Mouse (Mus musculus): Measurements from ENCODE around the gene C1qtnf7. TPM values are rescaled to one million over a fixed set of nuclear protein-coding genes. Genes with fewer than 3 reads are reported as not detected.

C1qtnf7 gene
- polyA plus RNA-seq, 1 experiment from 2014 or later = 0.26 TPM

GRCm38 (mm10) chr5:43517313-43517712 is 2.0 kb downstream of the C1qtnf7 start:
- DNase-seq (ENCODE audit: extremely low spot score, low spot score) = no peak
- no peaks in the 10 kb centered on the region for H3K27me3 ChIP-seq (ENCODE audit: poor library complexity, severe bottlenecking)
- H3K4me3 ChIP-seq = no peak overlapping the region
- no peaks in the 10 kb centered on the region for H3K9me3 ChIP-seq
- WGBS = 93% methylated on average over 13 of the region's 13 CpGs
- no peak overlapping the region for H3K27ac ChIP-seq
- no peaks in the 10 kb centered on the region for H3K36me3 ChIP-seq (replicated peaks)
- no peaks in the 10 kb centered on the region for H3K4me1 ChIP-seq

GRCm38 (mm10) chr5:43519905-43520304 is 4.6 kb downstream of the C1qtnf7 start:
- DNase-seq (ENCODE audit: extremely low spot score, low spot score) = no peak
- H3K27me3 ChIP-seq (ENCODE audit: poor library complexity, severe bottlenecking) = no peaks in the 10 kb centered on the region
- H3K36me3 ChIP-seq (replicated peaks) = no peaks in the 10 kb centered on the region
- 92% methylated on average over 2 of the region's 2 CpGs for WGBS
- H3K4me1 ChIP-seq = no peaks in the 10 kb centered on the region
- H3K27ac ChIP-seq = no peak overlapping the region
- no peaks in the 10 kb centered on the region for H3K9me3 ChIP-seq
- H3K4me3 ChIP-seq = no peak overlapping the region

GRCm38 (mm10) chr5:43521369-43521768 is 6.0 kb downstream of the C1qtnf7 start:
- H3K27ac ChIP-seq = no peak overlapping the region
- no peak for DNase-seq (ENCODE audit: extremely low spot score, low spot score)
- H3K9me3 ChIP-seq = no peaks in the 10 kb centered on the region
- no peaks in the 10 kb centered on the region for H3K36me3 ChIP-seq (replicated peaks)
- no peak overlapping the region for H3K4me3 ChIP-seq
- 80% methylated on average over 7 of the region's 7 CpGs for WGBS
- H3K4me1 ChIP-seq = no peaks in the 10 kb centered on the region
- H3K27me3 ChIP-seq (ENCODE audit: poor library complexity, severe bottlenecking) = no peaks in the 10 kb centered on the region

- H3K27me3 ChIP-seq (ENCODE audit: poor library complexity, severe bottlenecking) = no peaks in the 10 kb centered on the region
- WGBS = 91% methylated on average over 1 of the region's 1 CpGs
- no peaks in the 10 kb centered on the region for H3K36me3 ChIP-seq (replicated peaks)
- no peaks in the 10 kb centered on the region for H3K4me1 ChIP-seq
- H3K27ac ChIP-seq = no peak overlapping the region
- DNase-seq (ENCODE audit: extremely low spot score, low spot score) = no peak
- no peaks in the 10 kb centered on the region for H3K9me3 ChIP-seq
- H3K4me3 ChIP-seq = no peak overlapping the region
These were observed 7.5 kb downstream of the C1qtnf7 start for GRCm38 (mm10) chr5:43522866-43523265.

- WGBS = 80% methylated on average over 6 of the region's 6 CpGs
- H3K4me1 ChIP-seq = no peaks in the 10 kb centered on the region
- no peak for DNase-seq (ENCODE audit: extremely low spot score, low spot score)
- no peaks in the 10 kb centered on the region for H3K27me3 ChIP-seq (ENCODE audit: poor library complexity, severe bottlenecking)
- H3K27ac ChIP-seq = no peak overlapping the region
- H3K9me3 ChIP-seq = no peaks in the 10 kb centered on the region
- no peak overlapping the region for H3K4me3 ChIP-seq
- no peaks in the 10 kb centered on the region for H3K36me3 ChIP-seq (replicated peaks)
These were observed 11.7 kb downstream of the C1qtnf7 start for GRCm38 (mm10) chr5:43526874-43527584.

- H3K27me3 ChIP-seq (ENCODE audit: poor library complexity, severe bottlenecking) = no peaks in the 10 kb centered on the region
- no peaks in the 10 kb centered on the region for H3K4me1 ChIP-seq
- DNase-seq (ENCODE audit: extremely low spot score, low spot score) = no peak
- no peaks in the 10 kb centered on the region for H3K9me3 ChIP-seq
- no peak overlapping the region for H3K27ac ChIP-seq
- H3K36me3 ChIP-seq (replicated peaks) = no peaks in the 10 kb centered on the region
- 95% methylated on average over 3 of the region's 3 CpGs for WGBS
- H3K4me3 ChIP-seq = no peak overlapping the region
These were observed 14.8 kb downstream of the C1qtnf7 start for GRCm38 (mm10) chr5:43530186-43530585.

GRCm38 (mm10) chr5:43530886-43531285 is 15.5 kb downstream of the C1qtnf7 start:
- Histone ChIP-seq H3K36me3 (replicated peaks) (no peaks in the 10 kb centered on the region), H3K4me1 (no peaks in the 10 kb centered on the region), H3K4me3 (no peak overlapping the region), H3K27ac (no peak overlapping the region), H3K27me3 (ENCODE audit: poor library complexity, severe bottlenecking) (no peaks in the 10 kb centered on the region), H3K9me3 (no peaks in the 10 kb centered on the region)
- no peak for DNase-seq (ENCODE audit: extremely low spot score, low spot score)
- WGBS = 81% methylated on average over 1 of the region's 1 CpGs

GRCm38 (mm10) chr5:43538322-43539167 is 23.2 kb downstream of the C1qtnf7 start:
- Histone ChIP-seq H3K27ac (no peak overlapping the region), H3K4me1 (0 out of 2 replicates have a peak, but pooled peaks cover 2% of the 10 kb centered on the region), H3K27me3 (ENCODE audit: poor library complexity, severe bottlenecking) (no peaks in the 10 kb centered on the region), H3K36me3 (replicated peaks) (no peaks in the 10 kb centered on the region), H3K4me3 (no peak overlapping the region), H3K9me3 (no peaks in the 10 kb centered on the region)
- DNase-seq (ENCODE audit: extremely low spot score, low spot score) = no peak
- WGBS = 82% methylated on average over 14 of the region's 14 CpGs

- no peak for DNase-seq (ENCODE audit: extremely low spot score, low spot score)
These were observed 23.8 kb downstream of the C1qtnf7 start for GRCm38 (mm10) chr5:43539168-43539516.

GRCm38 (mm10) chr5:43539871-43540270 is 24.5 kb downstream of the C1qtnf7 start:
- peaks cover 9% of the 10 kb centered on the region for H3K9me3 ChIP-seq
- no peak for DNase-seq (ENCODE audit: extremely low spot score, low spot score)
- no peaks in the 10 kb centered on the region for H3K27me3 ChIP-seq (ENCODE audit: poor library complexity, severe bottlenecking)
- no peak overlapping the region for H3K4me3 ChIP-seq
- no peaks in the 10 kb centered on the region for H3K36me3 ChIP-seq (replicated peaks)
- 0 out of 2 replicates have a peak, but pooled peaks cover 2% of the 10 kb centered on the region for H3K4me1 ChIP-seq
- H3K27ac ChIP-seq = no peak overlapping the region

More at GRCm38 (mm10) chr5:43539168-43539516, 23.8 kb downstream of the C1qtnf7 start:
- Histone ChIP-seq H3K4me3 (no peak overlapping the region), H3K27me3 (ENCODE audit: poor library complexity, severe bottlenecking) (no peaks in the 10 kb centered on the region), H3K27ac (no peak overlapping the region), H3K36me3 (replicated peaks) (no peaks in the 10 kb centered on the region), H3K9me3 (peaks cover 4% of the 10 kb centered on the region), H3K4me1 (0 out of 2 replicates have a peak, but pooled peaks cover 2% of the 10 kb centered on the region)
- 72% methylated on average over 3 of the region's 3 CpGs for WGBS

- Histone ChIP-seq H3K27me3 (ENCODE audit: poor library complexity, severe bottlenecking) (no peaks in the 10 kb centered on the region), H3K27ac (no peak overlapping the region), H3K4me1 (0 out of 2 replicates have a peak, but pooled peaks cover 2% of the 10 kb centered on the region), H3K9me3 (peaks cover 9% of the 10 kb centered on the region), H3K4me3 (no peak overlapping the region), H3K36me3 (replicated peaks) (no peaks in the 10 kb centered on the region)
- no peak for DNase-seq (ENCODE audit: extremely low spot score, low spot score)
- WGBS = 91% methylated on average over 5 of the region's 5 CpGs
These were observed 26.2 kb downstream of the C1qtnf7 start for GRCm38 (mm10) chr5:43541492-43541891.

- DNase-seq (ENCODE audit: extremely low spot score, low spot score) = no peak
- 0 out of 2 replicates have a peak, but pooled peaks cover 2% of the 10 kb centered on the region for H3K4me1 ChIP-seq
- H3K4me3 ChIP-seq = no peak overlapping the region
- H3K27me3 ChIP-seq (ENCODE audit: poor library complexity, severe bottlenecking) = no peaks in the 10 kb centered on the region
- 80% methylated on average over 7 of the region's 7 CpGs for WGBS
- no peak overlapping the region for H3K27ac ChIP-seq
- peaks cover 9% of the 10 kb centered on the region for H3K9me3 ChIP-seq
- no peaks in the 10 kb centered on the region for H3K36me3 ChIP-seq (replicated peaks)
These were observed 27.0 kb downstream of the C1qtnf7 start for GRCm38 (mm10) chr5:43542246-43542845.

GRCm38 (mm10) chr5:43549951-43550350 is 34.6 kb downstream of the C1qtnf7 start:
- 82% methylated on average over 4 of the region's 4 CpGs for WGBS
- DNase-seq (ENCODE audit: extremely low spot score, low spot score) = no peak
- no peak overlapping the region for H3K27ac ChIP-seq

More at GRCm38 (mm10) chr5:43549951-43550350, 34.6 kb downstream of the C1qtnf7 start:
- Histone ChIP-seq H3K36me3 (replicated peaks) (no peaks in the 10 kb centered on the region), H3K9me3 (no peaks in the 10 kb centered on the region), H3K4me1 (peaks cover 3% of the 10 kb centered on the region; the same call in 1 of the 2 replicates), H3K4me3 (no peak overlapping the region), H3K27me3 (ENCODE audit: poor library complexity, severe bottlenecking) (no peaks in the 10 kb centered on the region)
